Mouse (Mus musculus) heart, adult 8-10 months (tissue): Measurements from ENCODE around the gene Cmas. TPM values are rescaled to one million over a fixed set of nuclear protein-coding genes. Genes with fewer than 3 reads are reported as not detected.

Source experiments
- DNase-seq: peaks from one replicate; pipeline ENCODE4 v3.0.0; 2022; ENCODE audit warnings: low spot score
- total RNA-seq, 4 experiments: library from RNA; stranded (reverse); gene quantifications; 2 replicates each; pipeline ENCODE4 v1.2.4; 2022

The Cmas gene
- total RNA-seq, 4 experiments from 2014 or later: 32.7 to 38.9 (median 36.0) TPM

DNA sequence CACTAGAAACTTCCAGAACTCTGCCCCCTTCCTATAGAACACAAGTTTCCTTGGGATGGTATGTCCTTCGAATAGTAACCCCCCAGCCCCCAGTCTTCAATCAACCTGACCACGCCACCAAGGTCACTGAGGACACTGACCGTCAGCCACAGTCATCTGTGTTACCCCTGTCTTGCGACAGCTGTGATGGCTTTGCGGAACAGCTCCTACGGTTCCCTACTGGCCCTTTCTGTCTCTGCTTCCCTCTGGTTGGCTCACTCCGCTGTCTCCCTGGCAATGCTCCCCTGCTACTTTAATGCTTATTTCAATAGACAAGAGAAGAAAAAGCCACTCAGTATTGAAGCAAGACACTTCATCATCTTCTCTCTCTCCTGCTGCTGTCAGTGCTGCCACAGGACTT is 37.0 kb downstream of the Cmas start:
- DNase-seq: no peak

DNA sequence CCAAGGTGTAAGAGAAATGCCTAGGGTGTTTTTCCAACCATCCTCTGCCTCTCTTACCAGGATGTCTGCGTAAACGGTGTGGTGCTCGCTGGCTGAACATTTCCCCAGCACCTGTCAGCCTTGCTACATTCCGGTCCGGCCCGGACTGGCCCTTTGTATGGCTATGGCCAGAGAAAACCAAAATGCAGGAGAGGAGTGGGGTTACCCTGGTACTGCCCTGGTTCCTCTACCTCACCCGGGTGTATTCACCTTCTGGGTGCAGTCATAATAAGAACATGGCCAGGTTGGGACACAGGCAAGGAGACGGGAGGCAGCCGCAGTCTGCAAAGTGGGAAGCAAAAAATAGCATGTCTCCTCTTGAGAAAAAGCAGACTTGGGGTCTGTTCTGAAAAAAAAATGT is 38.6 kb downstream of the Cmas start:
- no peak for DNase-seq

DNA sequence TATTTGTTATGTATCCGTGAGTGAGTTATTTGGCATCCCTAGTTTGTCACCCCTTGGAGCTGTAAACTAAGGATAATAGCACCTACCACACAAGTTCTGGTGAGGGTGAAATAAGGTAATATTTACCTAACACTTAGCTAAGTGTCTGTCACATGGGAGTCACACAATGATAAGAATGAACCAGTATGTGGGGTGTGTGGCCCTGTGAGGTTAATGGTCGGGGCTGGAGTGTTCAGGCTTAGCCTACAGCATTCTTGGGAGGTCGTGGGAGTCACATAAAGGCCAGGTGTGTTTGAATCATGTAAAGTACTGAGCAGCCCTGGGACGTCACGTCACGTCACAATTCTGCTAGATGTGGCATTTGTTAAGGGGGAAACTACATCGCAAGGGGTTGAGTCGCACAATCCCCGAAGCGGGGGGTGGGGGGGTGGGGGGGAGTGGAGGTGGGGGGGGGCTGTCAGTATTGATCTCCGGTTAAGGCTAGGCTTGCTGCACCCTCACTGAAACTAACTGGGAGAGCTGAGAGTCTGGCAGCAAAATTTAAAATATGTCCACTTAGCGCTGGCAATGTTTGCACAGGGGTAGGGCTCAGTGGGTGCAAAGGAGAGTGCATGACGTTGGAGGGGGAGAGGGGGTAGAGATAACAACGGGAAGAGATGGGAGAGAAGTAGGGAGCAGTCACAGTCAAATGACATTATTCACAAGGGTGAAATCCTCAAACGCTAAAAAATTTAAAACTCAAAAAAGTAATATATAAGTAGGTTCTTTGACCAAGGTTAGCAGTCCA is 39.4 kb downstream of the Cmas start:
- DNase-seq: no peak

DNA sequence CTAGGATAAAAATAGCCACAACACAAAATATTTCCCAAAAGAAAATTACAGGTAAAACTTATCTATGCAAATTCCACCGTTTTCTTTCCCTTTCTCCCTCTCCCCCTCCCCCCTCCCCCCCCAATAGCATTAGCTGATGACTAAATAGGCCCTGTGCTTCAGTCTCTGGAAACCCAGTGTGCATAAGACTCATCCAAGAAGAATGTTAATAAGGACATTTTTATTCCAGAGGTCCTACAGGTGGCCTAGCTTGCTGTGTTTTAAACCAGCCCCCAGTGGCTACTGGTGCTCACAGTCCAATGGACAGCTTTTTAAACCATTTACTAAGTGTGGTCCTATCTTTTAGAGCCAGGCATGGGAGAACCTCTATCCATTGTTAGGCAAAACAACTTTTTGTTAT is 41.5 kb downstream of the Cmas start:
- DNase-seq: no peak

DNA sequence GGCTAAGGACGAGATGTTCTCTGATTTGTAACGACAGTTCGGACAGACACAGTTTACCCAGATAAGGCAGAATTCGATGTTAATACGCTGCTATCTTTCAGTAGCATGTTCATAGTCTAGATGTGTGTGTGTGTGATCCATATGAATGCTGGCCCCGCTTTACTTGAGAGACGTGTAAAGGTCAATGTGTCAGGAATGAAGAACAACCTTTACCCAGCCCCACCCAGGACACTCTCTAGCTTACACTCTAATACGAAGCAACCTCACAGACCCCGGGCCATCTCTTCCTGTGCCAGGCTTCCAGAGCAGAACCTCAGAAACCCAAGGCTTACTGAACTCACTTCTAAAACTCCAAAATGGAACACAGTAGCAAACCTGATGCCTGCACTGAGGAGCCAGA is 42.4 kb downstream of the Cmas start:
- no peak for DNase-seq

DNA sequence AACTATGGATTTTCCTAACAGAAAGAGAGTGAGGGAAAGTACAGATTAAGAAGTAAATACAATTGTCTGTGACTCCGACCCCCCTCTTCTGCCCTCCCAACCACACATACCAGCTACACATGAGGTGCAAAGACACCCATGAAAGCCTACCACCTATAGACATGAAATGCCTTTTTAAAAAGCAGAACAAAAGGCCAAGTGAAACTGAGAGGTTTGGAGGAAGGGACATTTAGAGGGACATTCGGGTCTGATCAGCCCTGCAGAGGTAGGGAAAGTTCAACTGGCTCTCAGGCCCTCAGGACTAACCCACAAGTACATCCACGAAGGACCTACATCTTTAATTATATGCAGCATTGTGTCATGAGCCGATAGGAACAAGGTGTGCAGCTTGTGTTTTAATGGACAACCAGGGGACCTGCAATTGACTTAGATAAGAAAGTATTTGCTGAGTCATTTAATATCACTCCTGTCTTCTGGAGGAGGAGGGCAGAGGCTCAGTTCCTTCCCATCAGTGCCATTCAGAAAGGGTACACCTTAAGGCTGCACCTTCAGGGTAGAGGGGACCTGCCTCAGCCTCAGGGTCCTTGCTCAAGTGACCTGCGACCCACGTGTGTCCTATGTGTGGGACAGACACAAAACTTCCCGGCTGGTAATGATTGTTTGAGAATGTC is 43.4 kb downstream of the Cmas start:
- DNase-seq: no peak

DNA sequence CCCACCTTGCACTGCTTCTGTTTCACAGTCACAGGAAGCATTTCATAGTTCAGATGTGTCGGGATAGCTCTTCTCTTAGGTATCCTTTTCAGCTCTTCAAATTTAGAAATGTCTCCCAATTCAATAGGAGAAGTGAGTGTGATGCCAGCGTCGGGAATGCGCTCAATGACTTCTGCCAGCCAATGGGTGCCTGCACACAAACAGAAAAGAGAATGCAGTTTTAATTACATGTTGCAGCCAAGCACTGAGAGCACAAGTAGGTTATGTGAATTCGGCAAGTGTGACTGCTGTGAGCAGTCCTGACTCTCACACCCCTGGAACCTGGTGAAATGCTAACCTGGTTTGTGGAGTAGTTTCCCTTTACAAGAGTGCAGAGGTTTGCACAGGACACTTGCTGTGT is 45.2 kb downstream of the Cmas start:
- no peak for DNase-seq

DNA sequence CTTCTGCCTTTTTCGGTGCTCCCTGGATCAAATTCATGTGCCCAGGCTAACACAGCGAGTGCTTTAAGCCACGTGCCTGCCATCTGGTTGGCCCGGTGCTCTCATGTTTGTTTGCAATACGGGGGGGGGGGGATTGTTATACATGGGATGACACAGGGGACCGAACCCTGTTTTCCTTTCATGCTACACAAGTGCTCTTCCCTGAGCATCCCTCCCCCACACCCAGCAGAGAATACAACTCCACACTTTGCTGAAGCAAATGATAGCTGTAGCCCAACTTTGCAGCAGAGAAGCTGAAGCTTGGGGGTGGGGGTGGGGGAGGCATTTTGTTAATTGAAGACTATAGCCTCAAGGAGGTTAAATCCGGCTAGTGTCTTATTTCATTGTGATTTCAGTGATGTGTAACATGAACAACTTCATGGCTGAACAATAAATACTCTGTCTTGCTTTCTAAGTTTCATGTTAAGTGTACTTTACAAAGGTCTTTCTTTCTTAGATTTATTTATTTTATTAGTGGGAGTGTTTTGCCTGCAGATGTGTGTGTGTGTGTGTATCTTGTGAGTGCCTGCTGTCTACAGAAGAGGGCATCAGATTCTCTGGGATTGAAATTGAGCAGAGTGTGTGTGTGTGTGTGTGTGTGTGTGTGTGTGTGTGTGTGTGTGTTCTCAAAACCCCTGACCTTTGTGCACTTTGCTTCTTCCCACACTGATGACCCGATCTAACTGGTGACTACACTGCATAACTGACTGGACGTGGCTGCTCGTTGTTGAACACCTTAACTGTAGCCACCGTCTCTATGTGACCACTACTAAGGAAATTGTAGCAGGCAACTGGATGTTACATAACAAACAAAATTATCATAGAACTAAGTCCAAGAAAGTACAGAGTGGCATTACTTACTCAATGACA is 46.4 kb downstream of the Cmas start:
- no peak for DNase-seq

DNA sequence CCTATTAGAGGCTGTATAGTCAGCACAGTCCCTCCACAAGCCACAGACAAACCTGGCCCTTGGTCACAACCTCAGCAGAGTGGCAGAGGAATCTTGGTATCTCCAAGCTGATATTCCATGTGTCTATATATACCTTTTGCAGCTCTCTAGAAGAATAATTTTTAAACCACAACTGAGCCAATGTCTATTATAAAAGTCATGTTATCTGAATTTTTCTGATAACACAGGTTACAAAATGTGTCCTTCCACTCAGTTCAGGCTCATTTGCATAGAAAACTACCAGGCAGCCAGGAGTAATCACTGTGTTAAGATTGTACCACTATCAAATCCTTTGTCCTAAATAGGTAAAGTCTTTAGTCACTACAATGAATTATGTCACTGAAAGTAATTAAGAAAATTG is 47.9 kb downstream of the Cmas start, which contains the start of gene Sult6b2:
Gene Sult6b2, minus strand, starts transcription at position 101 of the 400 bp plus-strand sequence.
- no peak for DNase-seq

DNA sequence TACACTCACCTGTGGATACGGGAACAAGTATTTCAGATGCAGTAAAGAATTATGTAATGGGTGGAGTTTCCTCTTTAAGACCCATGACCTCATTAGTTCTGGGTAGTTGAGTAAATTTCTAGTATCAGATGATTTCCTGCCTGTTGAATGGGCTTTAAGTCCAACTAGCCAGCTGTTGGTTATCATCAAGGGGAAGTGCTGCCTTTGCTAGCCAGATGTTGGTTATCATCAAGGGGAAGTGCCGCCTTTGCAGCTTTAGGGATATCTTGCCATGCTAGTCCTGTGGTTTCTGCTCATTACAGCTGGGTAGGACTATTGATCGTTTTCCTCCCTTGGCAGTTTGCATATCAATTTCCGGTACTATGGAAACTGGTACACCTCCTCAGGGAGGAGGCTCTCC is 49.8 kb downstream of the Cmas start:
- DNase-seq: no peak

DNA sequence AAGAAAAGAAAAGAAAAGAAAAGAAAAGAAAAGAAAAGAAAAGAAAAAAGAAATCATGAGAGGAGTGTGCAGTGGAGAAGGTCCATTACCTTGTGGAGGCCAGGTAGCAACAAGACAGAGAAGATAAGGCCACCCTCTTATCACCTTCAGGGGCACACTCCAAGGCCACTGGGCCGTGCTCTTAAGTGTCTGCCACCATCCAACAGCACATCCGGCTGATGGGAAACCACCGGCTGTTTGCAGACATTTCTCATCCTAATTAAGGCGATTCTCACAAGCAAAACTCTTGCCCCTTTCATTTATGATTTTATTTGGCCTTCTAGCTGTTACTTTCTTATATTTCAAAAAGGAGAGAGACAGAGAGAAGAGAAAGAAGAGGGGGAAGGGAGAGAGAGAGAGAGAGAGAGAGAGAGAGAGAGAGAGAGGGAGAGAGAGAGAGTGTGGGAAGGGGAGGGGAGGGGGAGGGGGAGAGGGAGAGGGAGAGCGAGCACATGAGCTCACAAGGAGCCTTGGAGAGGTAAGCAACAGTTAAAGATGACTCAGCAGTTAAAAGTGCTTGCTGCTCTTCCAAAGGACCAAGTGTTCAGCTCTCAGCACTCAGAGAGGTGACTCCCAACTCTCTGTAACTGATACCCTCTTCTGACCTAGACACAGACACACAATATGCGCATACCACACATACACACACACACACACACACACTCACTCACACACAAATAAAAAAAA is 53.0 kb downstream of the Cmas start:
- no peak for DNase-seq

DNA sequence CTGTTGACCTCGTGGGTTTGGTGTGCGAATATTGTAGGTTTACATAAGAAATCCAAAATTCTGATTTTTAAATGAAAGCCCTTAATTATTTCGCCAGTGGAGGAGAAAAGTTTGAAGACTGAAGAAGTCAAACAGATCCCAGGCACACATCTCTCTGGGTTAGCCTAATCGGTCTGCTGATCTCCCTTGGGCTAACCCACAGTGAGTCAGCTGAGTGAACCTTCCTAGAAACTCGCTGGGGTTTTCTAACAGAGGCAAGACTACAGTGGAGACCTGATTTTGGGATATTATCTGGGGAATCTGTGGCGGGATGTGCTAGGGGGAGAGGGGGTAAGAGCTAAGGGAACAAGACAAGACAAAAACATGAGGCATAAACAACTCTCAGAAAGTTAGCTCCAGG is 53.8 kb downstream of the Cmas start:
- no peak for DNase-seq

DNA sequence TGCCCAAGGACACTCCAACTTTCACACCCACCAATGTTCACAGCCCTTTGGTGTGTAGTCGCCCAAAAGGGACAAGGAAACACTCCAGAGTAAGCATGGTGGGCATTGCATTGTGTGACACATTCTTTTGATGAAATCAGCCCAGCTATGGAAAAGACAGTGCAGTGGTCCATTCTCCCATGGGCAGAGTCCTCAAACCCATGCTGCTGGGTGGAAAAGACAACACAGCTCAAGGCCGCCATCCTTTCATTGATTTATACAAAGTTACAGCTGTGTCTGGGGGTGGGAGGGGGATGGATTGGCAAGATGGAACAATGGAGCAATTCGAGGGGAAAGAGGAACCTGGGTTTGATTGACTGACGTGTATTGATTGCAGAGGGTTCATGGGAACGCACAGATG is 56.5 kb downstream of the Cmas start:
- no peak for DNase-seq

DNA sequence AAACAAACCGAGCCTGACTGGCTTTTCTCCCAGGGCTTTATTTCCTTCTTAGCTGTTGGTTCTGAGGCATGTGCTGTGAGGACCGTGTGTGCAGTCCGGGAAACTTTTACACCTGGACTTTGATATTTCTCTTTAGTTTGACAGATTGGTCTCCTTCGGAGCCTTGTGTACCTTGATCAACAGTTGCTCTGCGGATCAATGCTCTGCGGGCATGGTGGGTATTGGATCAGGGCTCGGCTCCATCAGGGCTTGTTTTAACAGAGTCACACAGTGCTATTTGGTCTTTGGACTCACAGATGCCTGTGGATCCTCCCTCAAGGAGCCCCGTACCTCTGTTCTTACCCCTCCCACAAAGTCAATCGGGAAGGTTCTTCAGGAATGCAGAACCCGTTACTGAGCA is 57.5 kb downstream of the Cmas start:
- DNase-seq: no peak

DNA sequence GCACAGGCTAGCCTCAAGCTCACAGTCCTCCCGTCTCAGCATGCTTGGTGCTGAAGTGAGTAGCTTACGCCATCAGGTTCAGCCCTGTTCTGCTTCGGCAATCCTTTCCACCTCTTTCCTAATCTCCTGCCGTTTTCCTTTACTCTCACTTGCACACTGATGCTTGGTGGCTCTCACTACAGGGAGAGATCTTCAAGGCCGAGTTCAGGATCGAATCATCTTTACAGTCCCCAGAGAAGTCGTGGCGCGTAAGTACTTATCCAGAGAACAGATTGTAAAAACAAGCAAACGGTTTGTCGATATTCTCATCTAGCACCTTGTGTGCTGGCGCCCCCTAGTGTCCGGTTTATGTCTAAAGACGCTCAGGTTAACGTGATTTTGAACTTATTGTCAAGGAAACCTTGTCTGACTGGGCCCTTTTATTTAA is 58.0 kb downstream of the Cmas start:
- DNase-seq: peak; percentile 46

DNA sequence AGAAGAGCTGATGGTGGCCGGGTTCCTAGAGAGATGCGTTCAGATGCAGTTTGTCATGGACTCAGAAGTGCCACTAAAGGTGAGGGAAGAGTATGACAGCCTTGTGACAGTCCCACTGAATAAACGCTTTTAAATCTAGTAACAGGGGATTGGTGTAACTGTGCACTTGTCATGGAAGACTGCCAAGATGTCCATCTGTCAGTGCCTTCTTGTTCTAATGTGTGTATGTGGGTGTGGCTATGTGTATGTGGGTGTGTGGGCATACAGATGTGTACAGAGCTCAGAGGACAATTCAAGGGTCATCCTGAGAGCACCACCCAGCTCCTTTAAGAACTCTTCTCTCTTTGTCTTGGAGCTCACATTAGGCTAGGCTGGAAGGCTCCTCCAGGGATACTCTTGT is 59.0 kb downstream of the Cmas start:
- no peak for DNase-seq

DNA sequence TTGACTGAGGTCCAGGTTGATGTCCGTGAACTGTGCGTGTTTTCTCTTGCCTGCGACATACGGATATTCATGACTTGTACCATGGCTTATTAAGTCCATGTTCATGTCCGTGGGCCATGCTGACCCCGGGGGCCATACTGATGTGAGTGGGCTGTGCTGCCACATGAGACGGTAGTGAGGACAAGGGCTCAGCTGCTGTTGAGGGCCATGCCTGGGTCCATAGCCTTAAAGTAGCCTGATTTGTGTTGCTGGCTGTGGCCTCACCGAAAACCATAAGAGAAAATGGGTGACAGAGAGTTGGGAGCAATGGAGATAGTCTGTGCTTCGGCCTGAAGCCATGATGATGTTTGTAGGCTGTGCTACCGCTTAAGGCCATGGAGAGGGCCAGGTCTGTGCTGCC is 61.8 kb downstream of the Cmas start:
- no peak for DNase-seq

DNA sequence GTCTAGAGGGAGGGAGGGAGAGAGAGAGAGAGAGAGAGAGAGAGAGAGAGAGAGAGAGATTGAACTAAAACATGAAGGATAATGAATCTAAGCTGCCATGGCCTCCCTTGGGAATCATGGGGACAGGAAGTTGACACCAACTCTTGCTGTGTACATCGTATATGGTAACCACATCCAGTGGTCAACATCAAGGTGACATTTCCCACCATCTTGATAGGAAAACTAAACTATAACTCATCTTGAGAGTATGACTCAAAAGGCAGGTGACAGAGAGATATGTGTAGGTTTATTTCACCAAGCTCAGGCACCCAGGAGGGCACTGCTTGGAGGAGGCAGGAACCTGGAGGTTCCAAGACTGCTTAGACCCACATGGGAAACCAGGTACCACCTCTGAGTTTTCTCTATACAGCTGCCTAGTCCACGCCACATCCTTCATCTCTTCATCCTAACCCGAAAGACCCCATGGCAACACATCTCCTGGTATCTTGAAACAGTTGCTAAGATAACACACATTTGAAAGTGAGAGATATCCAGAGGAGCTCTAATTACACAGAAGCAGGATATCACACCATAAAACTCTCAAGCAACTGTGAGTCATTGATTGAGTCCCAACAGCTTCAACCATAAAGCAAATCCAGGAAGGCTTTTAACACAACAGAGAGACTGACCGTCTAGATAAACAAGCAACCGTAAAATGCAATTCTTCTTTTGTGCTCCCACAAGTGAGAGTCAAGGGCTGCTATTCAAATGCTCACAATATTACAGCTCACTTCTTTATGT is 66.7 kb downstream of the Cmas start:
- no peak for DNase-seq
